In genomic region chr7:119023394-119023921, GRCm38 (mm10) we compare ENCODE assay signal across 9 mouse cellular contexts. TPM values are rescaled to one million over a fixed set of nuclear protein-coding genes. Genes with fewer than 3 reads are reported as not detected.
DNase-seq lines count a peak whose midpoint lies in the region; ATAC-seq and TF ChIP-seq lines count a peak whose summit lies in the region.
"Had no signal": no experiment of that assay in that cellular context is flagged by ENCODE, and none has a peak within 500 bp of the region (broad histone marks: within the 10 kb centered on the region; RNA-seq: fewer than 3 reads in every experiment).

No protein-coding gene starts in this region.

- peak; percentile 80 for TF ChIP-seq CTCF in heart, adult 2 months (IDR thresholded peaks at IDR 0.05)
- peak; percentile 73 for TF ChIP-seq CTCF in stomach, postnatal 0 days (IDR thresholded peaks at IDR 0.05; ENCODE audit: low read depth)

- no peak overlapping the region for H3K27ac ChIP-seq in heart, adult 2 months
- no peak overlapping the region for H3K27ac ChIP-seq in heart, embryonic 12.5 days (ENCODE audit: poor library complexity, severe bottlenecking)
- H3K27ac ChIP-seq in stomach, postnatal 0 days (replicated peaks), result no peak overlapping the region

- no peaks in the 10 kb centered on the region for H3K9me3 ChIP-seq in heart, embryonic 12.5 days (replicated peaks)
- no peaks in the 10 kb centered on the region for H3K9me3 ChIP-seq in stomach, postnatal 0 days (ENCODE audit: control insufficient read depth, low read length)

- H3K4me1 ChIP-seq in heart, adult 2 months (ENCODE audit: control insufficient read depth, insufficient read depth, low read length), result no peaks in the 10 kb centered on the region
- H3K4me1 ChIP-seq in heart, embryonic 12.5 days (replicated peaks), result 0 out of 2 replicates have a peak, but pooled peaks cover 4% of the 10 kb centered on the region
- H3K4me1 ChIP-seq in stomach, postnatal 0 days (replicated peaks; ENCODE audit: control insufficient read depth, insufficient read depth), result no peaks in the 10 kb centered on the region
- H3K4me1 ChIP-seq: megakaryocyte, embryonic 14.5 days had no signal

- peak; percentile 12 to 37 for DNase-seq in heart, adult 2 months
- DNase-seq in adrenal gland, adult 8-10 months, result peak; percentile 31
- DNase-seq in embryo, embryonic 11.5 days (ENCODE audit: low read depth, low spot score), result peak; percentile 49
- peak; percentile 76 to 82 for DNase-seq in layer of hippocampus, postnatal 14 days (ENCODE audit: low spot score in 2 of 2)
- DNase-seq in stomach, postnatal 0 days (ENCODE audit: low spot score), result peak; percentile 56

- no peak overlapping the region for H3K4me3 ChIP-seq in heart, adult 2 months
- H3K4me3 ChIP-seq in heart, embryonic 12.5 days, result no peak overlapping the region
- H3K4me3 ChIP-seq in stomach, postnatal 0 days (ENCODE audit: low read depth, low read length), result no peak overlapping the region
- H3K4me3 ChIP-seq: megakaryocyte, embryonic 14.5 days had no signal

- TF ChIP-seq EP300 in heart, adult 2 months (IDR thresholded peaks at IDR 0.05; ENCODE audit: insufficient read depth, low read depth, low read length), result no peak
- no peak for TF ChIP-seq EP300 in stomach, postnatal 0 days (optimal IDR thresholded peaks at IDR 0.05)

- no peak overlapping the region for H3K4me2 ChIP-seq in heart, embryonic 12.5 days
- no peak overlapping the region for H3K4me2 ChIP-seq in stomach, postnatal 0 days (replicated peaks; ENCODE audit: low read depth)

- WGBS in heart, adult 2 months, result 30% methylated on average over 17 of the region's 17 CpGs
- WGBS in heart, embryonic 12.5 days, result 31% methylated on average over 17 of the region's 17 CpGs
- WGBS in stomach, postnatal 0 days, result 32% methylated on average over 17 of the region's 17 CpGs

- no peaks in the 10 kb centered on the region for H3K79me2 ChIP-seq in heart, adult 2 months (replicated peaks; ENCODE audit: control insufficient read depth, insufficient read depth, low read length)

- no peak for ATAC-seq in heart, embryonic 12.5 days (ENCODE audit: insufficient number of reproducible peaks, low FRiP score)
- peak; percentile 19 to 68; a peak in 2 of 4 replicates for ATAC-seq in hematopoietic stem cell, adult 5-6 weeks (replicated peaks in 1 of 2; ENCODE audit: insufficient read depth in 1 of 2, low FRiP score in 2 of 2, low TSS enrichment in 1 of 2, low read depth in 1 of 2, poor library complexity in 2 of 2, severe bottlenecking in 2 of 2)
- peak; percentile 70 for ATAC-seq in megakaryocyte, adult 5-6 weeks (ENCODE audit: poor library complexity, severe bottlenecking)
- no peak for ATAC-seq in stomach, postnatal 0 days (ENCODE audit: low FRiP score, low TSS enrichment)

- intact Hi-C loops in heart, adult 2 months (cut with DNase I), result loop anchor here (5.0 kb wide), 1 partner anchor 404 kb away; no protein-coding TSS in a partner anchor

- H3K27me3 ChIP-seq in heart, adult 2 months (ENCODE audit: control insufficient read depth, insufficient read depth, low read length), result no peaks in the 10 kb centered on the region
- H3K27me3 ChIP-seq in heart, embryonic 12.5 days (replicated peaks), result peaks cover 2% of the 10 kb centered on the region; the same call in 1 of the 2 replicates
- H3K27me3 ChIP-seq in stomach, postnatal 0 days (ENCODE audit: control insufficient read depth, insufficient read depth, low read length), result no peaks in the 10 kb centered on the region
- H3K27me3 ChIP-seq: megakaryocyte, embryonic 14.5 days had no signal

- H3K36me3 ChIP-seq in heart, adult 2 months (ENCODE audit: control insufficient read depth, insufficient read depth, low read length), result no peaks in the 10 kb centered on the region
- H3K36me3 ChIP-seq in heart, embryonic 12.5 days, result no peaks in the 10 kb centered on the region
- no peaks in the 10 kb centered on the region for H3K36me3 ChIP-seq in stomach, postnatal 0 days (ENCODE audit: control insufficient read depth, insufficient read depth, low read length)

- H3K9ac ChIP-seq in heart, adult 2 months (ENCODE audit: low read depth, low read length), result no peak overlapping the region
- H3K9ac ChIP-seq in heart, embryonic 12.5 days, result no peak overlapping the region
- H3K9ac ChIP-seq in stomach, postnatal 0 days (ENCODE audit: low read length), result no peak overlapping the region

- no peak for TF ChIP-seq POLR2A in heart, adult 2 months (IDR thresholded peaks at IDR 0.05; ENCODE audit: insufficient read depth, low read depth, low read length)

RNA-seq across cellular contexts. Expression of gene Gprc5b, which starts 28.4 kb away (rescaled TPM):
- total RNA-seq in heart, adult 2 months (2021), result 10 to 100 TPM; 11.3 to 11.6 TPM
- 20.4 and 24.0 TPM in 2 replicates for polyA plus RNA-seq in heart, adult 2 months (2012; rRNA removed)
- polyA plus RNA-seq in heart, embryonic 12.5 days (2016; fragmentation: Nextera tagmentation; extraction: Ambion mirVana), result 3.3 and 3.6 TPM in 2 replicates
- 100 to 1,000 TPM; 139 to 182 (median 170) TPM for total RNA-seq in adrenal gland, adult 8-10 months (2022)
- 23.8 and 28.0 TPM in 2 replicates for total RNA-seq in hematopoietic stem cell, adult 5-6 weeks (2017)
- total RNA-seq in layer of hippocampus, postnatal 14 days (2021), result 10 to 100 TPM; 74.8 to 78.5 TPM
- 0.04 and 0.32 TPM in 2 replicates for total RNA-seq in megakaryocyte, adult 5-6 weeks (2015)
- total RNA-seq in megakaryocyte, adult 5-6 weeks (2017), result 0.12 TPM in 1 of 2 replicates, not detected in the other
- 0.96 and 1.5 TPM in 2 replicates for polyA plus RNA-seq in stomach, postnatal 0 days (2015; fragmentation: Nextera tagmentation; extraction: Ambion mirVana)

Comparison
In these comparisons a context has a peak if more than half of its experiments do, and no peak if none do; other contexts are left out.
1. DNase-seq: peak in every context shown above with its lines; median percentile 79 in layer of hippocampus, postnatal 14 days; 56 in stomach, postnatal 0 days; 49 in embryo, embryonic 11.5 days; 31 in adrenal gland, adult 8-10 months; 24 in heart, adult 2 months.
2. ATAC-seq: peak in hematopoietic stem cell, adult 5-6 weeks (2 of 2) and megakaryocyte, adult 5-6 weeks (single experiment); none in heart, embryonic 12.5 days (single experiment) and stomach, postnatal 0 days (single experiment).
3. RNA of gene Gprc5b, which starts 28.4 kb away (total RNA-seq): 139 to 182 TPM in adrenal gland, adult 8-10 months, 74.8 to 78.5 TPM in layer of hippocampus, postnatal 14 days, 23.8 to 28.0 TPM in hematopoietic stem cell, adult 5-6 weeks and 11.3 to 11.6 TPM in heart, adult 2 months; 0.04 to 0.32 TPM in megakaryocyte, adult 5-6 weeks; every median in the first group is over 4 times any median in the second.